Mouse (Mus musculus): ENCODE results near the gene L2hgdh. TPM values are rescaled to one million over a fixed set of nuclear protein-coding genes. Genes with fewer than 3 reads are reported as not detected.

The L2hgdh gene
- total RNA-seq, 2 experiments from 2014 or later = 17.3 to 19.9 TPM

GRCm38 (mm10) chr12:69649511-69649910, 75.2 kb downstream of the L2hgdh start:
- intact Hi-C loops (cut with DNase I) = no loop called here
- no peak for TF ChIP-seq CTCF (IDR thresholded peaks at IDR 0.05)
- Histone ChIP-seq H3K4me3 (no peak overlapping the region), H3K27ac (no peak overlapping the region)
- no peak for DNase-seq (ENCODE audit: extremely low spot score in 1 of 2, low spot score in 2 of 2)

- no peak for DNase-seq (ENCODE audit: extremely low spot score in 1 of 2, low spot score in 2 of 2)
- Histone ChIP-seq H3K4me3 (no peak overlapping the region), H3K27ac (peak overlapping the region; percentile 29; the same call in 1 of the 2 replicates)
- no peak for TF ChIP-seq CTCF (IDR thresholded peaks at IDR 0.05)
- intact Hi-C loops (cut with DNase I) = no loop called here
Observed at GRCm38 (mm10) chr12:69645821-69646616, 78.7 kb downstream of the L2hgdh start.

- intact Hi-C loops (cut with DNase I) = no loop called here
Observed at GRCm38 (mm10) chr12:69644877-69645276, 79.8 kb downstream of the L2hgdh start.

GRCm38 (mm10) chr12:69642877-69643276, 81.8 kb downstream of the L2hgdh start:
- intact Hi-C loops (cut with DNase I) = no loop called here
- no peak for DNase-seq (ENCODE audit: extremely low spot score in 1 of 2, low spot score in 2 of 2)
- Histone ChIP-seq H3K4me3 (no peak overlapping the region), H3K27ac (no peak overlapping the region)
- TF ChIP-seq CTCF (IDR thresholded peaks at IDR 0.05) = no peak

More at GRCm38 (mm10) chr12:69644877-69645276, 79.8 kb downstream of the L2hgdh start:
- Histone ChIP-seq H3K4me3 (no peak overlapping the region), H3K27ac (peak overlapping the region; percentile 36)
- DNase-seq (ENCODE audit: extremely low spot score in 1 of 2, low spot score in 2 of 2) = peak; percentile 21 to 33
- TF ChIP-seq CTCF (IDR thresholded peaks at IDR 0.05) = no peak

Small RNA genes within 50 kb of the gene (microRNA-seq; reads per million reads assigned to microRNA genes)
- 0 reads per million in 2 experiments for gene Mir681

Other genes with a start within 250 kb of the L2hgdh start
- 10 to 100 TPM; 23.2 to 26.0 TPM for gene Vcpkmt, start 141.8 kb downstream of the L2hgdh start, total RNA-seq (2021)
- 10 to 100 TPM; 36.7 to 37.7 TPM for gene Sos2, start 43.0 kb downstream of the L2hgdh start, total RNA-seq (2021)
- gene Atp5s, start 77 bp upstream of the L2hgdh start, total RNA-seq (2021) = 10 to 100 TPM; 32.9 to 40.3 TPM
- 10 to 100 TPM; 28.9 to 30.8 TPM for gene Cdkl1, start 66.4 kb upstream of the L2hgdh start, total RNA-seq (2021)
- 100 to 1,000 TPM; 230 to 233 TPM for gene Atl1, start 167.7 kb upstream of the L2hgdh start, total RNA-seq (2021)
- 10 to 100 TPM; 39.8 to 40.9 TPM for gene Map4k5, start 168.3 kb upstream of the L2hgdh start, total RNA-seq (2021)

Measured in left cerebral cortex, adult 2 months (tissue).